Mouse (Mus musculus) CD4-positive, CD25-positive, alpha-beta regulatory T cell, adult 2 months (primary cell): ENCODE data around the gene Kcnj12.

ENCODE experiments used
- DNase-seq: peaks from one replicate; pipeline ENCODE4 v3.0.0-alpha.2; 2012; ENCODE audit warnings: low read depth, low spot score

Gene Kcnj12

DNA sequence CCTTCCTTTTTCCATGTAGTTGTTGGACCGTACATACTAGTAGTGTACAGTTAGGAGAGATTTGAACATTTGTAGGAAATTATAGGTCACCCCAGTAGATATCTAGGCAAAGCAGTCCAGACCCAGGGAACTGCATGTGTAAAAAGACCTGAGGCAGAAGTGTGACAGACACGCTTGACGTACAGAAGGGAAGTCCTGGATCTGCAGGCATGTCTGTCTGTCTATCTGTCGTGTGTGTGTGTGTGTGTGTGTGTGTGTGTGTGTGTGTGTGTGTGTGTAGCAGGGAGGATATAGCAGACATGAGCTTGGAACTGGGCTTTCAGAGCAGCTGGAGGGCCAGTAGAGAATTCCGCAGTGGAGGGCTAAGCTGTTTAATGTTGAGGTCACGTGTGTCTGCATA, 87.3 kb downstream of the Kcnj12 start:
- DNase-seq = no peak

DNA sequence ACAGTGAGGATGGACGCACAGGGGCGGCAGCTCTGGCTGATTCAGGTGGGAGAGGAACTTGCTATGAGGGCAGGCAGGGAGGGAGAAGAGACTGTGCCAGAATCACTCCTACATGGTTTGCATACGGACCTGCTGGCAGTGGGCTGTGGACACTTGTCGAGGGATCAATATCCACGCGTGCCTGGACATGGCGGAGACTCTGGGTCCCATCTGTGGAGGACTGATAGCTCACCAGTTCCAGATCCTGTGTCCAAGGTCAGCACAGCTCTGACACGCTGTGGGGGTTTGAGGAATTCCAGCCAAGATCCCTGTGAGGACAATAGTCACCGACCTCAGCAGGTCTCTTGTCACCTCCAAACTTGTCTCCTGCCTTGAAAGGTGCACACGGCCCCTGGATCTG, 87.7 kb downstream of the Kcnj12 start:
- DNase-seq = no peak

DNA sequence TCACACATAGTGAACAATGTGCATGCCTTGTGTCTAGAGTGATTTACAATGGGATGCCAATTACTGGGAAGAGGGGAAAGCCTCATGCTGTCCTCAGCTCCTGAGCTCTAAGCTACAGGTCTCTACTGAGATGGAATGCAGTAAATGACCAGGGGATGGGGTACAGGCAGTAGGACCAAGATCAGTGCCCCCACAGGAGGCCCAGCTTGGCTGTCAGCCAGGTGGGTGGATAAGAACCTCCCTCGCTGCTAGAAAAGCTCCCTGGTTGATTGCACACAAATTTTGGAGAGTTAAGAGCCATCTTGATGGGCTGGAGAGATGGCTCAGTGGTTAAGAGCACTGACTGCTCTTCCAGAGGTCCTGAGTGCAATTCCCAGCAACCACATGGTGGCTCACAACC, 88.6 kb downstream of the Kcnj12 start:
- no peak for DNase-seq

DNA sequence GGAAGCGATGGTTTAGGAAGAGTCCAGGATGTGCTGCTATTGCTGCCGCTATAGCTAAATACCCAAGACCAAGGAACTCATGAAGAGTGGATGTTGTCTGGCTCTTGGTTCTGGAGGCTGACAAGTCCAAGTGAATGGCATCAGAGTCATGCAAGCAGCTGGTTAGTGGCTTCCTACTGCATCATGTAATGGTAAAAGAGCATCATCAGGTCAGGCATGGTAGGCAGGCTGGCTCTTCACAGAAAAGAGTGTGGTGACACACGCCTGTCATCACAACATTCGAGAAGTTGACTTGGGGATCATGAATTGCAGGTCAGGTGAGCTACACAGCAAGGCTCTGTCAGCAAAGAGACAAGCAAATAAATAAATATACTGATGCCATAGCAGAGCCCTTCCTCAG, 89.1 kb downstream of the Kcnj12 start:
- no peak for DNase-seq

DNA sequence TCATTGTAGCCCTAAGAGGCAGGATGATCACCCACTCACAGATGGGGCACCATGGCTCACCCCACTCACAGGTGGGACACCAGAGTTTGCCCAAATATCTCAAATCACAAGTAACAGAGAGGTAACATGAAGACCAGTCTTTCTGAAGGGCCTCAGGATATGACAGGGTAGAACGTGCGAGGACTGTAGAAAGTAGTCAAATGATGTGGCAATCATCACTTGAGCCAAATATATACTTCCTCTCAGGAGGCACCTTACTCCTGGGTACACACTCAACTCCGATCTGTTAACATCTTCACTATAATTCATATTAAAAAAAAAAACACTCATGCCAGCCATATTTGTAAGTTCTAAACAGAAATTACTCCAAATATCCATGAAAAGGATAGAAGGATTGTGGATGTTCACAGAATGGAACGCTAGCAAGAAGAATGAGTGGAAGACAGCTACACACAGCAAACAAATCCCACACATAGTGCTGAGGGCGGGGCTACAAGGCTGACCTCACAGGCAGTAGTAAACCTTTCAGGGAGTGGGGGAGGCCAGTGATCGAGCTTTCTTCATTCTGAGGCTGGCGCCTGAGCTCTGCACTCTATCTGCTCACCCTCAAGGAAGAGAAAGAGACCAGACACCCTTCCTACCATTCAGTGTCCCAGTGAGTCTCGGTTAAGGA, 90.1 kb downstream of the Kcnj12 start:
- no peak for DNase-seq

DNA sequence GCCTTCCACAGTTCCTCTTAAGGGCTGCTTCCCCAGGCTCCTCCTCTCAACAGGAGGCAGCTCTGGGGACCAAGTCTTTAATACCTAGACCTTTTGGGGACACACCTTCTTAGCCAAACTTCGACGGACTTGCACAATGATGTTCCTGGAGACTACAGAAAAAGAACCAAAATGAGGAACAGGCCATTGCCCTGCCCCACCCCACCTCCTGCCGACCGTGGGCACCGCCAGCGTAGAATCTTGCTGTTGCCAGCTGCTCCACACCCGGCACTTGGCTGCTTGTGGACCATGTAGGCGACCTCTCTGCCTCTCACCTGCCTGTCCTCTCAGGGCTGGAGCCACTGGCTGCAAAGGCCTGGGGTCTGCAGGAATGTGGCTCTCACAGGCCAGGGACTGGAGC, 93.9 kb downstream of the Kcnj12 start:
- no peak for DNase-seq

DNA sequence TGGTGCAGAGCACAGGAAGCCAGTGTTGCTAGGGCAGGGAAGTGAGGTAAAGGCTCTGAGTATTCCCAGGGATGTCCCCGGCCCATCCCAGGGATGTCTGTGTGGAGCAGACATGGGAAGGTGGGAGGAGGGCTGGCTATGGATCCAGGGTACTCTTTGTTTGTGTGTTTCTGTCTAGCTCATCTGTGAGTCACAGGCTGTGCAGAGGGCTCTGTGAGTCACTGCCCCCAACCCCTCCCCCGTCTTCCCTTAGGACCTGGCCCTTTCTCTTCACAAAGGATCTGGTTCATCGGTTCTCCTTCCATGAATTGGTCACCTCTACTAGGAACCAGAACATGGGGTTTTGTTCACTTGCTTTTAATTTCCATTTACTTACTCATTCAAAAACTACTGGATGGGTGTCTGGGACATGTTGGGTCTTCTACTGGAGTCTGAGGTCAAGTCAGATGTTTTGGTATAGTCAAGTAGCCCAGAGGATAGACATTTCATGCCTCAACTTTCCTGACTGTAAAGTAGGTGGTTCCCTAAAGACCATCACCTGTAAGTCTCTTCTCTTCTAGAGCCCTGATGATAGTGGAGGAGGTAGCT, 97.7 kb downstream of the Kcnj12 start:
- DNase-seq = no peak
